Mouse (Mus musculus): ENCODE data around the gene Gabpb1. TPM values are rescaled to one million over a fixed set of nuclear protein-coding genes. Genes with fewer than 3 reads are reported as not detected.

Gabpb1 gene
- polyA plus RNA-seq, 2 experiments from 2014 or later: 50.1 to 58.3 TPM

- ATAC-seq: peak; percentile 61
Observed at GRCm38 (mm10) chr2:126593831-126594610, 82.1 kb downstream of the Gabpb1 start.

- no peak for ATAC-seq
Observed at GRCm38 (mm10) chr2:126591304-126591703, 84.8 kb downstream of the Gabpb1 start.

GRCm38 (mm10) chr2:126587468-126587867 is 88.7 kb downstream of the Gabpb1 start:
- no peak for ATAC-seq

- ATAC-seq: no peak
Observed at GRCm38 (mm10) chr2:126584621-126585369, 91.3 kb downstream of the Gabpb1 start.

- no peak for ATAC-seq
Observed at GRCm38 (mm10) chr2:126583960-126584359, 92.2 kb downstream of the Gabpb1 start.

- no peak for ATAC-seq
Observed at GRCm38 (mm10) chr2:126579282-126579681, 96.9 kb downstream of the Gabpb1 start.

Other genes starting within 250 kb of the Gabpb1 start
- 1 to 10 TPM; 1.4 to 2.8 TPM for gene Atp8b4, start 175.7 kb downstream of the Gabpb1 start, polyA plus RNA-seq (2017; shearing (Covaris generic))
- not detected for gene Slc27a2, start 123.9 kb downstream of the Gabpb1 start, polyA plus RNA-seq (2017; shearing (Covaris generic))
- 1 to 10 TPM in 1 of 2 experiments, under 1 TPM in 1; 0.19 to 1.2 TPM for gene Hdc, start 57.0 kb downstream of the Gabpb1 start, polyA plus RNA-seq (2017; shearing (Covaris generic))
- 10 to 100 TPM; 36.0 to 37.8 TPM for gene Usp8, start 31.0 kb upstream of the Gabpb1 start, polyA plus RNA-seq (2017; shearing (Covaris generic))
- 10 to 100 TPM in 1 of 2 experiments, 1 to 10 TPM in 1; 3.5 to 12.6 TPM for gene Usp50, start 107.1 kb upstream of the Gabpb1 start, polyA plus RNA-seq (2017; shearing (Covaris generic))
- gene Trpm7, start 199.9 kb upstream of the Gabpb1 start, polyA plus RNA-seq (2017; shearing (Covaris generic)): 10 to 100 TPM; 49.8 to 55.8 TPM

Measured in activated CD4-positive, CD25-positive, alpha-beta regulatory T cell, adult 4 months (primary cell).